Mouse (Mus musculus): Measurements from ENCODE around the gene Psmg1. TPM values are rescaled to one million over a fixed set of nuclear protein-coding genes. Genes with fewer than 3 reads are reported as not detected.
"Not testable (repeated sequence)": the region's sequence is repeated elsewhere in the genome, so short reads cannot be mapped to it uniquely, and the experiment has no call there.

The Psmg1 gene
- 10 to 100 TPM; 20.1 to 23.3 TPM for total RNA-seq (2021)
- long read RNA-seq, transcript Psmg1-201 (7 exons, 1,044 nt), result major isoform, 32 of 34 reads
- long read RNA-seq, partial matches to known transcripts, result 1 of 34 reads
- long read RNA-seq, other reads (novel, unspliced or antisense), result 1 of 34 reads

- peak; percentile 99 for DNase-seq (ENCODE audit: low spot score in 2 of 2)
These were observed at the start of gene Psmg1 for GRCm38 (mm10) chr16:95990462-95991121. Psmg1 (minus strand) TSS chr16:95990960.

DNA sequence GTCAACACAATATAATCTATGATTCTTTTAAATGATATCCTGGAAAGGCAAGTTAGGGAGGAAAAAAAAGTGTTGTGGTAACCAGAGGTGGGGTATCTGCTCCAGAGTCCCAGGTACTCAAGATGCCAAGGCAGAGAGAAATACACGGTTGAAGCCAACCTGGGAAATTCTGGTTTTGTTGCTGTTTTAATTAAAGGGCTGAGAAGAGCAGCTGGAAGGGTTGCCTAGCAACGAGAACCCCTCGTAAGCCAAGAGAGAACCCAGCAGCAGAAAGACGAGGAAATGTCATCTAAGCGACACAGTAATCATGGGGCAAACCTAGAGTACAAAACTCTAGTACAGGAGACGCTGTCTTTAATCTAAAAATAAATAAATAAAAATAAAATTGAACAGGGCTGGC is 48.8 kb upstream of the Psmg1 start:
- no peak for DNase-seq (ENCODE audit: low spot score in 2 of 2)

DNA sequence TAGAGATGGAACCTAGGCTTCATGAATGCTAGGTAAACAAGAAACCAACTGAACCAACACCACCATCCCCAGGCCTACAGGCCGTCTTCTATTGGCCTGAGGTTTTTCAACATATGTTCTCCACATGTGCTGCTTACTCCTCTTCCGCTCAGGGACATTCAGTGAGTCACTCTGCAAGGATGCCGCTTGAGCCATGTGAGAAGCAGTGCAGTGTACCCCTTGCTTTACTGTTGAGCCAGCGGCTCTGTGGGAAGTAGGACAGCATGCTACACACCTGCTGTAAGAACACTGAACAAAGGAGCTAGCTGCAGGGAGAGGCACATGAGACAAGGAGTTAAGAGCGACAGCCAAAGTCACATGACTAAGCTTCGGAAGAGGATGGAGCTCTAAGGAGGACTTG is 43.7 kb upstream of the Psmg1 start:
- no peak for DNase-seq (ENCODE audit: low spot score in 2 of 2)

DNA sequence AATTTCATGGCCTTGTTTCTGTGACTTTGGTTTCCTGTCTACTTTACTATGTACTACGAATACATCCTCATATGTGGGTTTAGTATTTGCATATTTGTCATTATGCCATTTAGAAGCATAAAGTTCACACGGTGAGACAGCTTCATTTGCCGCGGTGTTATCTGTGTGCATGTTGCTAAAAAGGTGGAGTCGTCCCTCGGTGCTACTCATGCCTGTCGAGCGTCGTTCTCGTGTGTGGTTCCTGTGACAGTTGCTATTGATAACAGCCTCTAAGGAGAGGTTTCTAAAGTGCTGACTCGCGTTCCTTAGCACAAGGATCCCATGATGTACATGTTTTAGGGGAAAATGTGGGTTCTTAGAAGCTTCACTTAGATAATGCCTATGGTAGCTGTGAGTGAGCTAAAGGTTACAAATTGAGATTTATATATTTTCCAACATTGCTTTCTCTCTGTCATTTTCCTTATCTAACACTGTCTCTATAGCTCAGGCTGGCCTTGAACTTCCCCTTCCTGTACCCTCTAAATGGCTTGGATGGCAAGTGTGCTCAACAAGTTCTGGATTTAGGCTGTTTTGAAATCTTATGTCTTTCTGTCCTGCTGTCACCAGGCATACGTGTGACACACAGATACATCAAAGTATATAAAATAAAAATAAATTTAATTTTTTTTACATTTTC is 41.7 kb upstream of the Psmg1 start:
- no peak for DNase-seq (ENCODE audit: low spot score in 2 of 2)

DNA sequence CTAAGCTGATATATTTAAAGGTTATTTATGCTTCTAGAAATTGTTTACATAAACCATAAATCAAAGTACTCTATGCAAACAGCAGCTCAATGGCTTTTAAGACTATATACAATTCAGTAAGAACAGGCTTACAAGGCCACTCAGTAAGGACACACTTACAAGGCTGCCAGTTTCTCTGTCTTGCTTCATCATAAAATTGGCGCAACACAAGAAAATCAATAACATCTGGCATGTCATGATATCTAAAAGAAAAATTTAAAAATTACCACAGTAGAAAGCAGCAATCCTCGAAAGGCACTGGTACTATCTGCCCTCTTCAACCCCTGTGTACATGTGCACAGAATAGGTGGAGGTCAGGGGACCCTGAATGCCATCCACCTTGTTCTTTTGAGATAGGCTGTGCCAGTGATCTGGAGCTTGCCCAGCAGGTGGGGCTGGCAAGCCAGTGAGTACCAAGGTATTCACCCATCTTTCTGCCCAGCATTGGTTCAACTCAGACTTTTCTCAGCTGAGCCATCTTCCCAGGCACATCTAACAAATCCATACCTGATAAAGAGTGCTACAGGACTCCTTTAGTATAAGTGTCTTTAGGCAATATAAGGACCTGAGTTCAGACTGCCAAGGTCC is 39.8 kb upstream of the Psmg1 start:
- no peak for DNase-seq (ENCODE audit: low spot score in 2 of 2)

DNA sequence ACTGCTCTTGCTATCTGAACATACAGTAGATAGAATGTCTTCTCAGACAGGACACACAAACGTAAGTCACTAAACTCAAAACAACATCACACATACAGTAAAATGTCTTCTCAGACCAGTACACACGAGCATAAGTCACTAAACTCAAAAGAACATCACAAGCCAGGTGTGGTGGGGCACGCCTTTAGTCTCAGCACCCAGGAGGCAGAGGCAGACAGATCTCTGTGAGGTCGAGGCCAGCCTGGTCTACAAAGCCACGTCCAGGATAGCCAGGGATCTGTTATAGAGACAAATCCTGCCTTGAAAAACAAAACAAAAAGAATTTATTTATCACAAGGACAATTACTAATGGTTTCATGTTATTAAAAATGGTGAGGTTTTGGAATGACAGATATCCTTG is 35.5 kb upstream of the Psmg1 start:
- no peak for DNase-seq (ENCODE audit: low spot score in 2 of 2)

DNA sequence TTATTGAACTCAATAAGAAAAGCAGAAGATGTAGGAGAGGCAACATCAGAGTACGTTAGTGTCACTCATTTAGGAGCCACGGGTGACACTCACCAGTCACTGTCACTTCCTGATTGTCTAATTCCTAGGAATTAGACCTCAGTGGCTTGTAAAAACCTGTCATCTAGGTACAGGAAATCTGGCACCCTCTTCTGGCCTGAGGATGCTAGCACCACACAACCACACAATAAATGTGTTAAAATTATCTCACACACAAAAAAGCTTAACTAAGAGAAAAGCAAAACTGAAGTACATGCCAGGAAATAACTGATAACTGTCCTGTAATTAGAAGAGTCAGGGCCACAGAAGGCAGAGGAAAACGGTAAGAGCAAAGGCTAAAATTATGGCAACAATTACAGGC is 34.5 kb upstream of the Psmg1 start:
- DNase-seq (ENCODE audit: low spot score in 2 of 2), result no peak

DNA sequence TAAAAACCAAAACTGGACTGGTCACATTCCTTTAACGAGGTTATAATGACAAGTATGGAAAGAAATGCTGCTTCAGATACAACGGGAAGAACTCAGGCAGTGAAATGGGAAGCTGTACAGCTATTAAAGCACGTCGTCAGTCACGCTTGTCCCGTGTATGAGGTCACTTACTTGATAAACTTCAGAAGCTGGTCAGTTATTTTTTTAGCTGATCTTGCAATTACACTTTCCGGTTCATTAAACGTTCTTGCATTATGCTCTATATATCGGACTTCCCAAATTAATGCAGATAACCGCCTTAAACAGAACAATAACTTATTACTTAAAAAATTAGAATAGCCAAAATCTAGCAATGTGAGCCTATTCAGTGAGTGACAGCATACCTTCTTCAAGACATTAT is 30.3 kb upstream of the Psmg1 start:
- no peak for DNase-seq (ENCODE audit: low spot score in 2 of 2)

DNA sequence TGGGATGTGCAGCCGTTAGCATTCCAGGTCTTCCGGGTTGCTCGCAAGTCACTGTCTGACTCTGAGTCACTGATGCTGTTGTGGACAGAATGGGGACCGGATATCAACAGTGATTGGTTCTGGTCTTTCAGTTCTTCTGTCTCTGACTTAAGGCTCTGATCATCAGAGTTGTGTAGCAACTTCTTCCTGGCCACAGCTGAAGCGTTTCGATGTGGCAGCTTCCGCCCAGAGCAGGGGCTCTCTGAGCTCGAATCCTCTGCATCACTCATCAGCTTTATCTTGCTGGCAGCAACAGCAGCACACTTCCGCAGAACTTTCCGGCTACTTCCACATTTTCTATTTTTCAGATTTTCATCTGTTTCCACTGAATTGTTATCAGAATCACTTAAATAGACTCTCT is 18.4 kb upstream of the Psmg1 start:
- not testable (repeated sequence) for DNase-seq (ENCODE audit: low spot score in 2 of 2)

- not testable (repeated sequence) for DNase-seq (ENCODE audit: low spot score in 2 of 2)
These were observed 13.5 kb upstream of the Psmg1 start for GRCm38 (mm10) chr16:96004278-96004677.

DNA sequence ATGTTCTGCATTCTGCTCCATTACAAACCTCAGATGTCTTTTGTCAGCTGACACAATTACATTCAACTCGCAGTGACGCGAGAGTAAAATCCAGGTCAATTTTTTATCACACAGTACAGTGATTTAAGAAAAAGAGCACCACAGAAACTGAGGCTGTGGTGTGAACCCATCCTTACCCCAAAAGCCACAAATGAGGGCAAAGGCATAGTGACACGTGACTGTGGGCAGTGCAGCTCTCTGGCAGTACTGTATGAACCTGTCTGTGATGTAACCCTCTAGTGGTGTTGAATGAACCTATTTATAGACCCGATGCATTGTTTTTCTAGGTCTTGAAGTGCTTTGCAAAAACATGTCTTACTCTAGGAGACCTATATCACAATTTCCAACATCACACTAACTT is 8.5 kb upstream of the Psmg1 start:
- DNase-seq (ENCODE audit: low spot score in 2 of 2), result no peak

GRCm38 (mm10) chr16:95996156-95996555 is 5.4 kb upstream of the Psmg1 start:
- no peak for DNase-seq (ENCODE audit: low spot score in 2 of 2)

DNA sequence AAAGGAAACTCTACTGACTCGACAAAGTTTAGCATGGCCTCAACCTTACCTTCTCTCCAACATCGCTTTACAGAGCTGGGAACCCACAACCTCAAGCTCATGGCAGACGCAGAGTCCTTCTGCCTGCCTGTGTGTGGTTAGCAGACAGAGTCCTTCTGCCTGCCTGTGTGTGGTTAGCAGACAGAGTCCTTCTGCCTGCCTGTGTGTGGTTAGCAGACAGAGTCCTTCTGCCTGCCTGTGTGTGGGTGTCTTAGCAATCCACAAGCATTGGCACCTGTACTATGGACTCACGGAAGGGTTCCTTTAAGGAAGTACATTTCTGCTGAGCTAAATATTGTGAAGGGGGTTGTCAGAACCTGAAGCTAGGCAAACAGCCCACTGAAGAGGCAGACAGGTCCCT is 3.8 kb upstream of the Psmg1 start:
- not testable (repeated sequence) for DNase-seq (ENCODE audit: low spot score in 2 of 2)

DNA sequence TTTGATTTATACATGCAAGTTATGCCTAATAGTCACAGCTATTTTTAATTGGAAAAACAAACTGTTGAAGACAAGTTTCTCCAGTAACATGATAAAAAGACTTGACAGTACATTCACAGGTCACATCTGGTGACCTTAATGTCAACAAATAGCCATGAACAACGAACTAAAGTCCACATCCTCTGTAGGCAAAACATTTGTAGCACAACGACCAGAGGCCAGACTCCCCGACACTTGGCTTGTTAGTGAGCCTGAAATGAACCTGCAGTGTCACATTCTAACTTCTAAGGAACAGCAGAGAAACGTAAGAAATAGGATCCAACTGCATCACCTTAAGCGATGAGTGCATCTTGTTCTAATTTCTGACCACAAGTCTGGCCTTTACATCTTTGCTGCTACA is 1.8 kb upstream of the Psmg1 start:
- no peak for DNase-seq (ENCODE audit: low spot score in 2 of 2)

- DNase-seq (ENCODE audit: low spot score in 2 of 2), result no peak
These were observed 551 bp upstream of the Psmg1 start for GRCm38 (mm10) chr16:95991122-95991900.

GRCm38 (mm10) chr16:95984911-95985310 is 5.8 kb downstream of the Psmg1 start:
- DNase-seq (ENCODE audit: low spot score in 2 of 2), result no peak

- no peak for DNase-seq (ENCODE audit: low spot score in 2 of 2)
These were observed 7.2 kb downstream of the Psmg1 start for GRCm38 (mm10) chr16:95983601-95984000.

- DNase-seq (ENCODE audit: low spot score in 2 of 2), result no peak
These were observed 19.9 kb downstream of the Psmg1 start for GRCm38 (mm10) chr16:95970841-95971240.

- DNase-seq (ENCODE audit: low spot score in 2 of 2), result no peak
These were observed 23.3 kb downstream of the Psmg1 start for GRCm38 (mm10) chr16:95967455-95967854.

DNA sequence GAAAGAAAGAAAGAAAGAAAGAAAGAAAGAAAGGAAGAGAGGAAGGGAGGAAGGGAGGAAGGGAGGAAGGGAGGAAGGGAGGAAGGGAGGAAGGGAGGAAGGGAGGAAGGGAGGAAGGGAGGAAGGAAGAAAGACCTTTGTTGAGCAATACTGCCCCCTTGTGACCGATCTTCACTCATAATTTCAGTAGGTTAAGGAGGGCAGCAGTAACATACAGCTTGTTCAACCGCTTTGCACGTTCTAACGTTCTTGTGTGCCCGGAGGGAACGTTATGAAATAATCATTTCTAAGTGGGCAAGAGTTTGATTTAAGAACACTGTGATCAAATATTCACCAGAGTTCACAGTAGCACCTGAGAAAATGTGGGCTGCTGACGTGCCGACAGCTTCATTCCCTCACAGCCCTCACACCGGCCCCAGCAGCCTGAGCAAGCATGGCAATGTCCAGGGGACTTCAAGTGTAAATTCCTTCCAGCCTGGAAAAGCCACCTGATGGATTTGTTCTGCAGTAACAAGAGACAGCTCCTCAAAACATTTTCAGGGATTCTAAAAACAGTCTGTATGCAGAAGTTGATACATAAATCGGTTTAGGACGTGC is 26.2 kb downstream of the Psmg1 start:
- DNase-seq (ENCODE audit: low spot score in 2 of 2), result peak; percentile 23 to 42

- DNase-seq (ENCODE audit: low spot score in 2 of 2), result not testable (repeated sequence)
These were observed 29.3 kb downstream of the Psmg1 start for GRCm38 (mm10) chr16:95961484-95961883.
